Mouse (Mus musculus): ENCODE results near the gene Tle6.

DNA sequence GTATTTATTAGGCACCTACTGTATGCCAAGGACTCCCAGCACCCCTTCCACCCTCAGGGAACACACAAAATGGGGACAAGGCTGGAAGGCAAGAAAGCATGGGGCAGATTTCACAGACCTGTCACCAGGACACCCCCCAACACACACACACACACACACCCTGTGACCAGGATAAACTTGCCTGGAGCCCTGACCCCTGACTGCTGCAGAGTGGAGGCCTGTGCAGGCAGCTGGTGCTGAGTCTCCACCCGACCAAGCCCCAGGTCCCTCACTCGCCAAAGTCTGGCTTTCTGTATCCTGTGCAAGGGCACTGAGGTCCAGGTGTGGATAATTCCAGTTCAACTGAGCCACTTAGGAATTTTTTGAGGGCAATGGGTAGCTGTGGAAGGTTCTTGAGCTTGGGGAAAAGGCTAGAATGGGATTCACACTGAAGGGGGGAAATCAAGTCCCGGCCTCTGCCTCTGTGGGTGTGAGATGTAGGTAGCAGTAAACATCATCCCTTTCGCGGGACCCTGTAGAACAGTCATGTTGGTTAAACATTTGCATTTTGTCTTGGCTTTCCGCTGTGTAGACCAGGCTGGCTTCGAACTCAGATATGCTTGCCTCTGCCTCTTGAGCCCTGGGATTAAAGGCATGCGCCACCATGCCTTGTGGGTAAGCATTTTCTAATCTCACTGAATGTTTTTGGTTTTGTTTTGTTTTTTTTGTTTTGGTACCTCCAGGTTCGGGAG lies 31.2 kb downstream of the Tle6 start:
- TF ChIP-seq ZNF384 (IDR thresholded peaks at IDR 0.05; ENCODE audit: low read depth, low read length): no peak
- TF ChIP-seq HCFC1 (IDR thresholded peaks at IDR 0.05; ENCODE audit: borderline replicate concordance, insufficient read depth, low read length): no peak
- no peak for TF ChIP-seq MAFK (IDR thresholded peaks at IDR 0.05; ENCODE audit: insufficient read depth, low read depth, low read length)
- TF ChIP-seq ZC3H11A (IDR thresholded peaks at IDR 0.05; ENCODE audit: borderline replicate concordance, low read depth, low read length): no peak
- TF ChIP-seq CHD2 (IDR thresholded peaks at IDR 0.05; ENCODE audit: low read depth, low read length): no peak
